Mouse (Mus musculus) heart, adult 9 months (tissue): ENCODE measurements at regions not wholly inside any gene's neighbourhood (a gene's known extent, or its start where the extent isn't known, plus 50 kb on each side); places are given as distances from the start of the nearest gene placed in this dataset.

ENCODE experiments used
- DNase-seq, 2 experiments: peaks; one replicate each; pipeline ENCODE4 v3.0.0; 2022; ENCODE audit warnings: low spot score in 2 of 2

DNA sequence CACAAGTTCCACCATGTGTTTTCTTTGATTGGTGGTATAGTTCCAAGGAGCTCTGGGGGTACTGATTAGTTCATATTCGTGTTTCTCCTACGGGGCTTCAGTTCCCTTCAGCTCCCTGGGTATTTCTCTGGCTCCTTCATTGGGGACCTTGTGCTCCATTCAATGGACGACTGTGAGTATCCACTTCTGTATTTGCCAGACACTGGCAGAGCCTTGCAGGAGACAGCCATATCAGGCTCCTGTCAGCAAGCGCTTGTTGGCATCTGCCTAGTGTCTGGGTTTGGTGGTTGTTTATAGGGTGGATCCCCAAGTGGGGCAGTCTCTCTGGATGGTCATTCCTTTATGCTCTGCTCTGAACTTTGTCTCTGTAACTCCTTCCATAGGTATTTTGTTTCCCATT is 1905.5 kb upstream of the Sel1l start:
- DNase-seq, result peak in 1 of 2 experiments; percentile 8

DNA sequence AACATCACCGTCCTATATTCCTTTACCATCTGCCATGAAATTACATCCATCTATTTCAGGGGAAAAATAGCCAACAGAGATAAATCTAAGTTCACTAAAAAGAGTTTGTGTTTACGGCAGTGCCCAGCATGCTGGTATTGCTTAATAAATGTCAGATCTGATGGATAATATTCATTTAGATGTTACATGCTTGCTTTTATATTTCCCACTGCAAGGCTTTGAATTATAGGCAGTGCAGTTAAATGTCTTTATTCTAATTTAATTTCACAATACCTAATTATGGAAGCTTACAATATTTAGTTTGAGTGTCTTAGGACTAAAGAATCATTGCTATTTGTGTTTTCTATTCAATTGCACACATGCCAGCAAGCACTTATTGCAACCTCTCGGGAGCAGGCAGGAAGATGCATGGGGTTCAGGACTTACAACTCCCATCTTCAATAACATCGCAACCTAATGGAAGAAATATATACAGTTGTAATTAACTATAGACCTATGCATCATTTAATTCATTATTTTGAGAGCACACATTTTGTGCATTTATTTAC is 1899.4 kb upstream of the Sel1l start:
- no peak for DNase-seq

DNA sequence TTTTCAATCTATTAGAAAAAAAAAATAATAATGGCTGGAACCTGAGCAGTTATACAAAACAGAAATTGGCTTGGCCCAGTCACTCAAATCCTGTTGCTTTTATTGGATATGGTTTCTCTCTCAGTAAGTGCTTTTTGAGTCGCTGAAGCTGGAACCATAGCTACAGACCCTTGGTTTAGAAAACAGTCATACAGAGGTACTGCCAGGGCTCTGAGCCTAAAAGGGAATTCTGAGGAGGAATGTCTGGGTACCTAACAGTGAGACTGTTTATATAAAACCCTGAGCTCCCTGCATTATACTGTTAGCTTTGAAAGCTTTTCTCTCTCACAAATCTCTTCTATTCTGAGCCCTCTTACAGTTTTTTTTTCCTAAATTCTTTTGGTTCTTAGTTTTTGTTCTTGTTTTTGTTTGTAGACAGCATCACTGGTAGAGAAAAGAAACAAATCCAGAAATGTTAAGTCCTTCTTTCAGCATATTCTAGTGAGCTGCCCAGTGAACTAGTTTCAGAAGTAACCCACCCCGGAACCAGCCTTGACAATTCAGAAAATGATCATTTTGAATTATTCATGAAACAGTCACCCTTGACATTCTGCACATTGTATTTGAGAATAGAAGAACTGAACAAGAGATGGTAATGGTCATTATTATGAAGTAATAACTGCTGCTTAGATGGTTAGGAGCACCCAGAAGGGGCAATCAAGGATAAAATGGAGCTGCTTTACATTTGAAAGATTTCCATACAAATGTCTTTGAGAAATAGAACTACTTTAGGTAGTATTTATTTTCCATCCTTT is 1869.9 kb upstream of the Sel1l start:
- DNase-seq, result no peak

DNA sequence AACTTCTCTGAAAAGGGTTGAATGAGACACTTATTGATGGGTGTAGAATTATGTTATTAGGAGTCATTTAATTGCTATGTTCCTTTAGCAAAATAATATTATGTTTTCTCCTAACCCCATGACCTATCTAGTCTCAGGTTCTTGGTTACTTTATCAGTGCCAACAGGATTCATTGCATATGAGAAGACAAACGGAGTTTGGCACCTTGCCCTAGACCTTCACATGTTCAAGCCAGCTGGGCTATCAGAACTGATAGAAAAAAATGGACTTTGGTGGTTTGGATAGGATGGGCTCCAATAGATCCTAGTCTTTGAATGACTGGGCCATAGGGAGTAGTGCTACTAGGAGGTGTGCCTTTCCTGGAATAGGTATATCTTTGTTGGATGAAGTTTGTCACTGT is 1857.0 kb upstream of the Sel1l start:
- no peak for DNase-seq

DNA sequence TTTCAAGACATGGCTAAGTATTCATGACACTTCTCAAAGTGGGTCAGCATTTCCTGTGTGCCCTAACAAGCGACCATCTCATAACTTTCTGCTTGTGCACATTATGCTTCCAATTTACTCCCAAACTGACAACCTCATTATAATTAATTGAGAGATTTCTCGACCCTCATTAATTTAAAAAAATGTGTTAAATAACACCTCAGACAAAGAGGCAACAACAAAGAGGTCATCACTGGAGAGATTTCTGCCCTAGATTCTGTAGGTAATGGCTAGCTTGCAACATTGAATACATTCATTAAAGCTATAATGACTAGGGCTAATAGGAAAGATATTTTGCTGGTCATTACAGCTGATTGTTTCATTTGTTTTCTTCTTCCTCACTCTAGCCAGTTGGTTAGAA is 1838.2 kb upstream of the Sel1l start:
- DNase-seq, result no peak

DNA sequence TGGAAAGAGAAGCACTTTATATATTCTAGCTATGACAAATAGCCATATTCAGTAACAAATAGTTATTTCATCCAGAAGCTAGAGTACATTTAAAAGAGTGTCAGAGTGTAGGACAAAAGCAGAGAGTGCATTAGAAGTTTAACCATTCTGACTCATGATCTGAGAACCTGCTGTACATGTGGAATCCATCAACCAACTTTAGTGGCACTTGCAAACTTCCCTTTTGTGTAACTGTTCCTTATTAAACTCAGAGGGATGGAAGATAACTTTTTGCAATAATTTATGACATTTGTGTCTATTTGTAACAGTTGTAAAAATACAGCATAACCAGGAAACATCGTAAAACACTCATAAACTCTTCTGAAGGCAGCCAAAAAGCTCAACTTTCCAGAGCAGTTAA is 1835.4 kb upstream of the Sel1l start:
- DNase-seq, result no peak

DNA sequence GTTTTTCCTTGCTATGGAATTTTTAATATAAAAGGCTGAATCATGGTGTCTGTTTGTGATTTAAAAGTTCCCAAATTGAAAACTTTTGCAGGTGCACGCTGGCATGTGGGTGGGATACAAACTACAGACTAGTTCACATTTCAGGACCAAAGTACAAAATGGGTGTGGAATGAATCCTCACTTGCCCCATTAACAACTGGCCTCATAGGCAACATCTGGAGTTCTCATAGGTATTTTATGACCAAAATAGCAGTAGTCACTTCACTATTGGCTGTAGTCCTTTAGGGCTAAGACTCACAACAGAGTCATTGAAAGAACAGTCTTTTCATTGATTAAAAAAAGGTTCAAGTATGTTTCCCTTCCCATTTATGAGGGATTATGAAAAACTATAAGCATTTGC is 1828.5 kb upstream of the Sel1l start:
- no peak for DNase-seq

DNA sequence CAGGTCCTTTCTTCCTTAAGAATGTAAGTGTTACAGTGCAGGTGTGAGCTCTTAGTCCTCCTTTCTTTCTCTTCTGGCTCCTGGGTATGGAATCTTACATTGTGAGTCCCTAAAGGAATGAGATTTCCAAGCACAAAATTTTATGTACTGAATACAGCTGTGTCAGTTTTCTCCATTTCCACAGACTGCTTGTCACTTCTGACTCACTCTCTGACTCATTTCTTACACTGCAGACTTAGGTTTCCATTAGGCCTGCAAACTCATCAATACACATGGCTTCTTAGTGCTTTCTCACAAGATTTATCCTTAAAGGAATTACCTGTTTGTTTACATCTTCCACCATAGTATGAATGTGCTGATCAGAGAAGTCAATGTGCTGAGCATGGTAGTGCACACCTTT is 1826.1 kb upstream of the Sel1l start:
- DNase-seq, result no peak

DNA sequence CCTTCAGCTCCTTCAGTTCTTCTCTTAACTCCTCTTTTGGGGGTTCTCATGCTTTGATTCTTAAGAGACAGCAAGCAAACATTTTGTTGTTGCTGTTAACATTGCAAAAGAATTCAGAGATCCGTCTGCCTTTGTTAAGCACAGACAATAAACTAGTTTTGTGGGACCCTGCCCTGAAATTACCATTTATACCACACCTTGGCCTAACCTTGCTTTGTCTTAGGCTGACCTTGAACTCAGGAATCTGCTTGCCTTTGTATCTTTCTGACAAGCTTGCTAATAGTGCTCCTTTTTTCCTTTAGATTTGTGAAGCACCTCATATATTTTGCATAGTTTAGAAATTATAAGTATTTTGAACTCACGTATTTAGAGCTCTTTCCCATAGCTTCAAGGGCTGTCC is 1820.3 kb upstream of the Sel1l start:
- DNase-seq, result no peak

DNA sequence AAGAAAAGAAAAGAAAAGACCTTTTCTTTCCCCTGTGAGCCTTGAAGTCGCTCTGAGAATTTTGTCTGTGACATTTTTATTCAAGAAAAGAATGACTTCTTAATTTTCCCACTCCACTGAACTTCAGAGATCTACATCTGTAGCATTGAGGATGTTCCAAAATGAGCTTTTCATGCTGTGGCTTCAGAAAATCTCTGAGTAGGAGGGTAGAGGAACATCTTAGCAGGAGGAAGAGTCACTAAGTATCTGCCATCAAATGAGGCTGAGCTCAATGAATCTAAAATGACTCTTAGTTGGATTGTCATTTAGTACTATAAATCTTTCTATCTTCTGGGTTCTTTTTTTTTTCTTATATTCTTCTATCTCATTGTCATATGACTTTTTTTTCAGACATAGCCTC is 1817.8 kb upstream of the Sel1l start:
- no peak for DNase-seq
